Mouse (Mus musculus) liver, embryonic 13.5 days (tissue): Measurements from ENCODE around the gene Cerk. TPM values are rescaled to one million over a fixed set of nuclear protein-coding genes. Genes with fewer than 3 reads are reported as not detected.
A peak's percentile ranks its signal among the peaks of the same experiment; 100 is the strongest.
"Not testable (repeated sequence)": the region's sequence is repeated elsewhere in the genome, so short reads cannot be mapped to it uniquely, and the experiment has no call there.

ENCODE experiments used
- ATAC-seq: fragments of 200-750 bp; cut with Nextera tagmentation; 2 replicates; pipeline ENCODE4 v1.8.0; 2017; ENCODE audit warnings: low read depth, mild to moderate bottlenecking, moderate number of reproducible peaks, moderate library complexity
- DNase-seq: peaks from one replicate; pipeline ENCODE4 v3.0.0; 2022
- H3K27ac ChIP-seq: fragments of 300-500 bp; sonication (generic); 2 replicates; pipeline ENCODE4 v1.5.1; 2015; ENCODE audit warnings: moderate library complexity, mild to moderate bottlenecking, inconsistent platforms
- H3K27me3 ChIP-seq: fragments of 300-500 bp; sonication (generic); 2 replicates; pipeline ENCODE4 v1.6.1; 2015; ENCODE audit warnings: mild to moderate bottlenecking, inconsistent platforms
- H3K36me3 ChIP-seq: fragments of 300-500 bp; sonication (generic); 2 replicates; pipeline ENCODE4 v1.6.1; 2015; ENCODE audit warnings: mild to moderate bottlenecking, inconsistent platforms
- H3K4me1 ChIP-seq: fragments of 300-500 bp; sonication (generic); replicated peaks from 2 replicates; pipeline ENCODE4 v1.6.1; 2015; ENCODE audit warnings: inconsistent platforms
- H3K4me2 ChIP-seq: fragments of 300-500 bp; sonication (generic); 2 replicates; pipeline ENCODE4 v1.6.1; 2015; ENCODE audit warnings: inconsistent platforms, mild to moderate bottlenecking, moderate library complexity
- H3K4me3 ChIP-seq: fragments of 300-500 bp; sonication (generic); replicated peaks from 2 replicates; pipeline ENCODE4 v1.5.1; 2015; ENCODE audit warnings: mild to moderate bottlenecking, inconsistent platforms
- H3K9ac ChIP-seq: fragments of 300-500 bp; sonication (generic); 2 replicates; pipeline ENCODE4 v1.6.1; 2015; ENCODE audit warnings: mild to moderate bottlenecking, inconsistent platforms
- H3K9me3 ChIP-seq: fragments of 300-500 bp; sonication (generic); replicated peaks from 2 replicates; pipeline ENCODE4 v1.6.1; 2016; ENCODE audit warnings: inconsistent platforms
- WGBS: fragments of 180-500 bp; shearing (Covaris S2); methylation state at CpG from one replicate; pipeline ENCODE4 v1.1.7; 2015; ENCODE audit not compliant: insufficient replicate concordance; 5-methylcytosine and 5-hydroxymethylcytosine counted together
- polyA plus RNA-seq: library from polyadenylated mRNA; unstranded; fragments of >200 nt; fragmentation: Nextera tagmentation; extraction: Ambion mirVana; gene quantifications from 2 replicates; pipeline ENCODE4 v1.2.1, GENCODE M21; 2015

The Cerk gene
- polyA plus RNA-seq, 1 experiment from 2014 or later, result 3.2 TPM

DNA sequence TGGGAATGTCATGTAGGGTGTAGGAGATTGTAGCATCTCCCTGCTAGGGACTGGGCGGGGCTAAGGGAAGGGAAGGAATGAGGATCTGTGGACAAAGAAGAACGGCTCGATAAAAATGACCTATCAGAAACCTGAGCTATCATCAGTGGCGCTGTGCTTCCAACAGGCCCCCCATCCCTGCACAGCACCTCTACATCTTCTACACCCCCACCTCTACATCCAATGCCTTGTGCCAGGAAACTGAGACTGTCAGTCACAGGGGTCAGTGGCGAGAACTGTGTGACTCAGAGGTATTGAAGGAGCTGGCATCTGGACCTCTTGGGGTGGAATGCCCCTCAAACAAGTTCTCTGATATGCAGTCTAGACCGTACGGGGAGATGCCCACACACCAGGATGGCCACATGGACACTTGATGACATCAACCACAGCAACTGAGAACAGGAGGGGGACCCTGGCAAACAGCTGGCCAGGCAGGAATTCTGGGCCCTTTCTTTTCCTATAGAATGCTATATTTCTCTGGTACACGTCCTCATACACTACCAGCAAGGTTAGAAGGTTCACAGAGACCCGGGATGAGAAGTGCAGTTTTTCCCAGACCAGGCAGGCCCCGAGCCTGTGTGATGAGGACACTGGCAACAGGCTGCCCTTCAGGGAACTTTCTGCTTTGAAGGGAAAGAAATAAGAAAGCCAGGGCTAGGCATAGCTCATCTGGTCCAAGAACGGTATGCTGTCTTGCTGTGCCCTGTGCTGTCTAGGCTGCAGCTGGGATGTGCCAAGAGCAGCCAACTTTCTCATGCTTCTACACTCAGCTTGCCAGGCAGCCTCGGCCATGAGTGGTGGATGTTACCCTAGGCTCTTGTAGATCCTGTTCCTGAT lies 16.8 kb downstream of the Cerk start:
- no peak overlapping the region for H3K4me3 ChIP-seq
- DNase-seq (no peak), ATAC-seq (no peak)
- H3K9me3 ChIP-seq, result no peaks in the 10 kb centered on the region
- WGBS, result 63% methylated on average over 12 of the region's 12 CpGs
- H3K36me3 ChIP-seq, result no peaks in the 10 kb centered on the region
- no peak overlapping the region for H3K9ac ChIP-seq
- peaks cover 18% of the 10 kb centered on the region for H3K4me1 ChIP-seq
- H3K27me3 ChIP-seq, result no peaks in the 10 kb centered on the region
- no peak overlapping the region for H3K4me2 ChIP-seq
- H3K27ac ChIP-seq, result 0 out of 2 replicates have a peak overlapping the region, but pooled peaks have one; percentile 18

GRCm38 (mm10) chr15:86168505-86168867 lies 17.5 kb downstream of the Cerk start:
- H3K9me3 ChIP-seq, result no peaks in the 10 kb centered on the region
- peaks cover 13% of the 10 kb centered on the region for H3K4me1 ChIP-seq
- ATAC-seq (no peak), DNase-seq (no peak)
- WGBS, result 45% methylated on average over 7 of the region's 7 CpGs
- no peak overlapping the region for H3K4me2 ChIP-seq
- no peaks in the 10 kb centered on the region for H3K27me3 ChIP-seq
- H3K27ac ChIP-seq, result 0 out of 2 replicates have a peak overlapping the region, but pooled peaks have one; percentile 34
- H3K9ac ChIP-seq, result no peak overlapping the region
- H3K4me3 ChIP-seq, result no peak overlapping the region
- H3K36me3 ChIP-seq, result no peaks in the 10 kb centered on the region

- no peaks in the 10 kb centered on the region for H3K27me3 ChIP-seq
- ATAC-seq, result no peak
- 55% methylated on average over 10 of the region's 10 CpGs for WGBS
- H3K27ac ChIP-seq, result 0 out of 2 replicates have a peak overlapping the region, but pooled peaks have one; percentile 34
- H3K36me3 ChIP-seq, result peaks cover 3% of the 10 kb centered on the region; the same call in 1 of the 2 replicates
- no peaks in the 10 kb centered on the region for H3K9me3 ChIP-seq
- DNase-seq, result no peak
- H3K9ac ChIP-seq, result no peak overlapping the region
- H3K4me3 ChIP-seq, result no peak overlapping the region
- peaks cover 7% of the 10 kb centered on the region for H3K4me1 ChIP-seq
- H3K4me2 ChIP-seq, result no peak overlapping the region
Measured at GRCm38 (mm10) chr15:86167787-86168504, 18.0 kb downstream of the Cerk start.

GRCm38 (mm10) chr15:86167032-86167655 lies 18.8 kb downstream of the Cerk start:
- Histone ChIP-seq H3K4me3 (no peak overlapping the region), H3K9me3 (no peaks in the 10 kb centered on the region), H3K27me3 (no peaks in the 10 kb centered on the region), H3K36me3 (peaks cover 4% of the 10 kb centered on the region; the same call in 1 of the 2 replicates), H3K4me2 (no peak overlapping the region), H3K27ac (no peak overlapping the region), H3K9ac (no peak overlapping the region), H3K4me1 (0 out of 2 replicates have a peak, but pooled peaks cover 2% of the 10 kb centered on the region)
- no peak for DNase-seq
- no peak for ATAC-seq
- 81% methylated on average over 7 of the region's 7 CpGs for WGBS

DNA sequence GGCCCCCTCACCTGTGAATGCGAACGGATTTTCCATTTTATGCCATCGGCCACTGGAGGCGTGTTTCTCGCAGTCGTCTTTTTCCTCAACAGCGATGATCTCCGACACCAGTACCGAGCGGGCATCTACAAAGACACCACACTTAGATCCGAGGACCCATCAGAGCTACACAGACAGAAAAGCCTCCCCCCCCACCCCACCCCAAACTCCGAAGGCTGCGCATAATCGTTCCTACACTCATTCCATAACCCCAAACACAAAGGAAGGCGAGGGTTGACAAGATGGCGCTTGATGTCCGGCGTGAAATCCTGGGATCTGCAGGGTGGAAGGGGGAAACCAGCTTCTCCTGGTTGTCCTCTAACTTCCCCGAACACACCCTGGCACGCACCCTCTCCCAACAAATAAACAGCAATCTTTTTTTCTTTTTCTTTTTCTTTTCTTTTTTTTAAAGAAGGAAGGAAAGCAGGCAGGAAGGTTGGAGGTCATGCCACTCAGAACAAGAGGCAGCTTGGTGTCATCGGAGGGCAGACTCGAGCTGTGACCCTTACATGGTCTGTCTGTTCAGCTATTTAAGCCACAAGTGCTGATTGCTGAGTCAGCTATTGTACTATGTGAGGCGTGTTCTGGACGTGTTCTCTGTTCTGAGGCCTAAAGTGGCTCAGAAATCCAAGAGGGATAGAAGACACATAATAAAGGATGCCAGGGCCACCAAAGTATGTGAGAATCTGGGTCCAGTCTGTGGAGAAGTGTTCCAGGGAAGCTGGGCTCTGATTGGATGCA lies 19.9 kb downstream of the Cerk start:
- Histone ChIP-seq H3K9me3 (no peaks in the 10 kb centered on the region), H3K36me3 (peaks cover 10% of the 10 kb centered on the region; the same call in 1 of the 2 replicates), H3K9ac (no peak overlapping the region), H3K4me2 (no peak overlapping the region), H3K27me3 (no peaks in the 10 kb centered on the region), H3K4me1 (0 out of 2 replicates have a peak, but pooled peaks cover 2% of the 10 kb centered on the region), H3K4me3 (no peak overlapping the region), H3K27ac (no peak overlapping the region)
- DNase-seq, result no peak
- ATAC-seq, result no peak
- 78% methylated on average over 24 of the region's 24 CpGs for WGBS

DNA sequence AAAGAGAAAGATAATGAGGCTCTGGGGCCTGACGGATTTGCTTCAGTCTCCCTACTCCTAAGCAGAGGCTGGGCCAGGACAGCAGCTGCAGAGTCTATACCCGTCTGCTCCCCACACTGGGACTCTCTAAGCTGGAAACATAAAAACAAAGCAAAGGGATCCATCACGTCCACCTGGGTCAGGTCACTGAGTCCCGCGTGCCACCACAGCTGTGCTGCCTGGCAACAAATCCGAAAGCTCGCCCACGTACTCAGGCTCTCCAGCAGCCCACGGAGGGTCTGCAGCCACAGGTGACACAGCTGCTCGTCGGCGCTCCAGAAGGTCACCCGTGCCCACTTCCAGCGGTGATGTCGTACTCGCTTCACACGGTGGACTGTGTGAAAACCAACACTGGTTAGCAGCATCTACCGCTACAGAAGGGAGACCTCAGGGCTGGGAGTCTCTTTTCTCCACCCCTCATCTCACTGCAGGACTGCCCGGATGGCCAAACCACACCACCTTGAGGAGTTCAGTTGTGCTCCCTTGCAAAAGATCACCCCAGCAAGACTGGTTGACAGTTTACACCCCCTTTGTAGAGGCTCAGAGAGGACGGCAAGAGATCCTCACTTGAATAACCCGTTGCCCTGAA lies 21.1 kb downstream of the Cerk start:
- Histone ChIP-seq H3K9ac (no peak overlapping the region), H3K4me2 (no peak overlapping the region), H3K36me3 (peaks cover 10% of the 10 kb centered on the region; the same call in 1 of the 2 replicates), H3K9me3 (no peaks in the 10 kb centered on the region), H3K27me3 (no peaks in the 10 kb centered on the region), H3K27ac (no peak overlapping the region), H3K4me1 (0 out of 2 replicates have a peak, but pooled peaks cover 2% of the 10 kb centered on the region), H3K4me3 (no peak overlapping the region)
- 82% methylated on average over 21 of the region's 21 CpGs for WGBS
- DNase-seq (no peak), ATAC-seq (no peak)

DNA sequence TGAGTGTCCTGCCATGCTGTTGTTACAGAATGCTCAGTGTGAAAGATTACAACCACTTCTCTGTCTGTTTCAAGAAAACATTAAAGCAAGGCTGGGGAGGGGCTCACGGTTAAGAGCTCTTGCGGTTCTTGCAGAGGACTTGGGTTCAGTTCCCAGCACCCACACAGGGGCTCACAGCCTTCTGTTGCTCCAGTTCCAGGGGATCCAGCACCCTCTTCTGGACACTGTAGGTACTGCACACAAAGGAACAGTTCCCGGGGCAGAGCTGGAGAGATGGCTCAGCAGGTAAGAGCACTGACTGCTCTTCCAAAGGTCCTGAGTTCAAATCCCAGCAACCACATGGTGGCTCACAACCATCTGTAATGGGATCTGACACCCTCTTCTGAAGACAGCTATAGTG lies 24.1 kb downstream of the Cerk start:
- not testable (repeated sequence) for H3K4me1 ChIP-seq, H3K4me2 ChIP-seq, H3K36me3 ChIP-seq, H3K27me3 ChIP-seq, H3K27ac ChIP-seq, DNase-seq, H3K4me3 ChIP-seq, H3K9me3 ChIP-seq, ATAC-seq, H3K9ac ChIP-seq
- 75% methylated on average over 3 of the region's 3 CpGs for WGBS

GRCm38 (mm10) chr15:86160906-86161305 lies 25.0 kb downstream of the Cerk start:
- no peak overlapping the region for H3K9ac ChIP-seq
- no peak overlapping the region for H3K4me3 ChIP-seq
- no peak for DNase-seq
- H3K27me3 ChIP-seq, result no peaks in the 10 kb centered on the region
- no peak overlapping the region for H3K4me2 ChIP-seq
- ATAC-seq, result no peak
- H3K27ac ChIP-seq, result no peak overlapping the region
- H3K9me3 ChIP-seq, result no peaks in the 10 kb centered on the region
- WGBS, result 27% methylated on average over 10 of the region's 10 CpGs
- no peaks in the 10 kb centered on the region for H3K4me1 ChIP-seq
- H3K36me3 ChIP-seq, result peaks cover 10% of the 10 kb centered on the region; the same call in 1 of the 2 replicates

GRCm38 (mm10) chr15:86159719-86160118 lies 26.2 kb downstream of the Cerk start:
- Histone ChIP-seq H3K9me3 (no peaks in the 10 kb centered on the region), H3K4me3 (no peak overlapping the region), H3K4me2 (no peak overlapping the region), H3K27ac (no peak overlapping the region), H3K9ac (no peak overlapping the region), H3K4me1 (no peaks in the 10 kb centered on the region), H3K36me3 (peaks cover 10% of the 10 kb centered on the region; the same call in 1 of the 2 replicates), H3K27me3 (no peaks in the 10 kb centered on the region)
- ATAC-seq, result no peak
- DNase-seq, result no peak
- 72% methylated on average over 5 of the region's 5 CpGs for WGBS

GRCm38 (mm10) chr15:86159093-86159492 lies 26.8 kb downstream of the Cerk start:
- 47% methylated on average over 16 of the region's 16 CpGs for WGBS
- Histone ChIP-seq H3K27ac (no peak overlapping the region), H3K4me1 (no peaks in the 10 kb centered on the region), H3K9me3 (no peaks in the 10 kb centered on the region), H3K4me2 (no peak overlapping the region), H3K4me3 (no peak overlapping the region), H3K27me3 (no peaks in the 10 kb centered on the region), H3K9ac (no peak overlapping the region), H3K36me3 (peaks cover 14% of the 10 kb centered on the region; the same call in 1 of the 2 replicates)
- ATAC-seq (no peak), DNase-seq (no peak)
